Mouse (Mus musculus) heart, adult 2 months (tissue): ENCODE measurements around the gene Vgll1. TPM values are rescaled to one million over a fixed set of nuclear protein-coding genes. Genes with fewer than 3 reads are reported as not detected.

Experiments
- DNase-seq, 2 experiments: peaks; one replicate each; pipeline ENCODE4 v3.0.0; 2021
- H3K27ac ChIP-seq: fragments of 200-600 bp; 2 replicates; pipeline ENCODE4 v1.8.1; 2022
- H3K27me3 ChIP-seq: fragments of 200-500 bp; 2 replicates; pipeline ENCODE4 v1.6.1; 2012; ENCODE audit warnings: mild to moderate bottlenecking, low read length, inconsistent platforms, mixed read lengths; ENCODE audit not compliant: control insufficient read depth, insufficient read depth
- H3K36me3 ChIP-seq: fragments of 200-500 bp; 2 replicates; pipeline ENCODE4 v1.6.1; 2012; ENCODE audit warnings: low read length, inconsistent platforms; ENCODE audit not compliant: control insufficient read depth, insufficient read depth
- H3K4me1 ChIP-seq: fragments of 200-500 bp; 2 replicates; pipeline ENCODE4 v1.6.1; 2011; ENCODE audit warnings: low read length; ENCODE audit not compliant: control insufficient read depth, insufficient read depth
- H3K4me3 ChIP-seq: fragments of 200-600 bp; 2 replicates; pipeline ENCODE4 v1.8.1; 2022
- H3K79me2 ChIP-seq: fragments of 200-500 bp; replicated peaks from 2 replicates; pipeline ENCODE4 v1.6.1; 2012; ENCODE audit warnings: mild to moderate bottlenecking, inconsistent platforms, low read length, moderate library complexity, mixed read lengths; ENCODE audit not compliant: control insufficient read depth, insufficient read depth
- H3K9ac ChIP-seq: fragments of 200-500 bp; 2 replicates; pipeline ENCODE4 v1.6.1; 2012; ENCODE audit warnings: low read depth, mild to moderate bottlenecking, control low read depth, inconsistent platforms, low read length, mixed read lengths
- CTCF ChIP-seq: fragments of 200-600 bp; IDR thresholded peaks from 2 replicates; pipeline ENCODE4 v1.8.1; 2022; ENCODE audit warnings: antibody characterized with exemption, mild to moderate bottlenecking, moderate library complexity
- EP300 ChIP-seq: fragments of 200-500 bp; IDR thresholded peaks from 2 replicates; pipeline ENCODE4 v1.6.1; 2011; ENCODE audit warnings: low read depth, low read length, control low read depth; ENCODE audit not compliant: insufficient read depth
- POLR2A ChIP-seq: fragments of 200-500 bp; IDR thresholded peaks from 2 replicates; pipeline ENCODE4 v1.6.1; 2011; ENCODE audit warnings: mild to moderate bottlenecking, low read depth, low read length, control low read depth; ENCODE audit not compliant: insufficient read depth
- WGBS: fragments of 180-500 bp; shearing (Covaris S2); methylation state at CpG from one replicate; pipeline ENCODE4 v1.1.7; 2018; 5-methylcytosine and 5-hydroxymethylcytosine counted together
- intact Hi-C: fragments of 180-260 bp; cut with DNase I; formaldehyde crosslinking; loops from one replicate; pipeline ENCODE4 v1.15.1; 2025
- polyA plus RNA-seq: library from polyadenylated mRNA; depleted of rRNA; stranded (reverse); fragments of >200 nt; gene quantifications from 2 replicates; pipeline ENCODE4 v1.2.3, GENCODE M21; 2012; rRNA removed
- total RNA-seq, 2 experiments: library from RNA; stranded (reverse); gene quantifications; 2 replicates each; pipeline ENCODE4 v1.2.3; 2021

The Vgll1 gene
- total and polyA plus RNA-seq, 3 experiments: not detected

DNA sequence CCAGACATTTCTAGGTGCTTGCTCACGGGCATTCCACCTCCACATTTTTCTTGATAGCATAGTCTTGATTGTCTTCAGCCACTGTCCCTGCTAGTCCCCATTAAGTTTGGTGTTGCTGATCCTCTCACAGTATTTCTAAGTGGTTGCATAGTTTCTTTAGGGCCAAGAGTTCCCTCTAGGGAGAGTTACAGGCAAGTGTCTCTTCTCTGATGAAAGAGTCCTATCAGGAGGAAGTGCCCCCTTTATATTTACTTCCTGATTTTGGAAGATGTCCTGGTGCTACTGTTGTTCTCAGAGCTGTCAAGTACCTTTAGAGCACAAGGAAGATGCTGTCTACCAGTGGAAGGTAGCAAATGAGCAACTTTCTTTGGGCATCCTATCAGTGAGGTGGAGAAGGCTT is 65.6 kb downstream of the Vgll1 start:
- DNase-seq: no peak
- WGBS: 59% methylated on average over 1 of the region's 1 CpGs
- intact Hi-C loops: no loop called here

More for the DNA sequence above, 65.6 kb downstream of the Vgll1 start:
- no peak overlapping the region for H3K4me3 ChIP-seq
- H3K27me3 ChIP-seq: no peaks in the 10 kb centered on the region
- no peaks in the 10 kb centered on the region for H3K4me1 ChIP-seq
- no peaks in the 10 kb centered on the region for H3K36me3 ChIP-seq
- TF ChIP-seq CTCF (no peak), EP300 (no peak), POLR2A (no peak)
- no peak overlapping the region for H3K9ac ChIP-seq
- no peaks in the 10 kb centered on the region for H3K79me2 ChIP-seq
- H3K27ac ChIP-seq: no peak overlapping the region

Other genes starting within 250 kb of the Vgll1 start
- not detected for gene Adgrg4, start 217.9 kb upstream of the Vgll1 start, total RNA-seq
- gene Adgrg4, start 217.9 kb upstream of the Vgll1 start, polyA plus RNA-seq: not detected in 2 replicates
- not detected for gene Brs3, start 45.0 kb upstream of the Vgll1 start, total RNA-seq
- gene Brs3, start 45.0 kb upstream of the Vgll1 start, polyA plus RNA-seq: not detected in 2 replicates
- 10 to 100 TPM; 51.1 to 57.2 TPM for gene Htatsf1, start 34.5 kb upstream of the Vgll1 start, total RNA-seq
- 19.2 and 26.9 TPM in 2 replicates for gene Htatsf1, start 34.5 kb upstream of the Vgll1 start, polyA plus RNA-seq
- gene Cd40lg, start 124.0 kb downstream of the Vgll1 start, total RNA-seq: not detected
- 0.12 TPM in 1 of 2 replicates, not detected in the other for gene Cd40lg, start 124.0 kb downstream of the Vgll1 start, polyA plus RNA-seq